Mouse (Mus musculus) heart, adult 8-10 months (tissue): Measurements from ENCODE around the gene Tesmin. TPM values are rescaled to one million over a fixed set of nuclear protein-coding genes. Genes with fewer than 3 reads are reported as not detected.

Experiments used
- DNase-seq: peaks from one replicate; pipeline ENCODE4 v3.0.0; 2022; ENCODE audit warnings: low spot score
- total RNA-seq, 4 experiments: library from RNA; stranded (reverse); gene quantifications; 2 replicates each; pipeline ENCODE4 v1.2.4; 2022

The Tesmin gene
- total RNA-seq, 4 experiments from 2014 or later, result 2.4 to 5.1 (median 3.1) TPM

DNA sequence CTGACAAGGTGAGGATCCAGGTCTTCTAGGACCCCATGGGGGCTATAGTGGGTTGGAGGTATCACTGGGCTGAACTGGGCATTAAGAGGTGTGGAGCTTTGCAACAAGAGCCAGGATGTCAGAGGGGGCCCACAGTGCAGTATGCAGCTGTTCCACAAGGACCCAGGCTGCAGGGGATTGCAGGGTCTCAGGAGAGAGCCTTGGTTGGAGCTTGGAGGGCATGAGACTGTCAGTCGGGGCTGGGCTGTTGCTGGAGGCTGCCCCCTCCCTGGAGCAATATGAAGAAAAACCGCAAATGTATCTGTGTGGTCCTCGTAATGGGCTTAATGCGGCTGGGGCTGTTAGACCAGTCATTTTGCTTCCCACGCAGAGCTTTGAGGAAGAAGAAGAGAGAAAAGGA is 52.0 kb downstream of the Tesmin start:
- no peak for DNase-seq

DNA sequence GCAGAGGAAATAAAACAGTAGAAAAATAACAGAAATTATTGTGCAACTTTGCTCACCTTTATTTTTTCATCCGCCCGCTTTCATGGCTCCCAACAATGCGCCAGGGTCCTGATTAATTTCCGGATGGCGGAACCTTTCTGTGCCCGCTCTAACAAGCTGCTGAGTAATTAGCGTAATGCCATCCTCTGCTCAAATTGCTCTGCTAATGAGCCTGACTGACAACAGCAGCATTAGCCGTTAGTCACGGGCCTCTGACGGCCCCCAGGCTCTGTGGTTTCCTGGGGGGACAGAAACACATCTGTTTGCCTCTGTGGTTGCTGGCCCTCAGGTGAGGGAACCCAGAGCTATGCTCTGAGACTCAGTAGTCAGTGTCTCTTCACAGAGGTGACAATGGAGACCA is 52.4 kb downstream of the Tesmin start:
- no peak for DNase-seq

DNA sequence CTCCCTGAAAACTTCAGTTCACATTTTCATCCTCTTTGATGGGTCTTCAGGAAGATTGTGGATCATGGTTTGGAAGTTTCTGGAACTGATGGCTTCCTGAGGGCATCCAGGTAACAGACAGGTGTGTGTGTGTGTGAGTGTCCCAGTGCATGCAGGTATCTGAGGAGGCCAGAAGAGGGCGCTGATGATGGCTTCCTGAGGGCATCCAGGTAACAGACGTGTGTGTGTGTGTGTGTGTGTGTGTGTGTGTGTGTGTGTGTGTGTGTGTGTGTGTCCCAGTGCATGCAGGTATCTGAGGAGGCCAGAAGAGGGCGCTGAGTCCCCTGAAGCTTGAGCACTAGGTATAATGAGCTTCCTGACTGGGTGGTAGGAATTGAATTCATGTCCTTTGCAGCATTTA is 58.7 kb downstream of the Tesmin start:
- DNase-seq, result no peak

DNA sequence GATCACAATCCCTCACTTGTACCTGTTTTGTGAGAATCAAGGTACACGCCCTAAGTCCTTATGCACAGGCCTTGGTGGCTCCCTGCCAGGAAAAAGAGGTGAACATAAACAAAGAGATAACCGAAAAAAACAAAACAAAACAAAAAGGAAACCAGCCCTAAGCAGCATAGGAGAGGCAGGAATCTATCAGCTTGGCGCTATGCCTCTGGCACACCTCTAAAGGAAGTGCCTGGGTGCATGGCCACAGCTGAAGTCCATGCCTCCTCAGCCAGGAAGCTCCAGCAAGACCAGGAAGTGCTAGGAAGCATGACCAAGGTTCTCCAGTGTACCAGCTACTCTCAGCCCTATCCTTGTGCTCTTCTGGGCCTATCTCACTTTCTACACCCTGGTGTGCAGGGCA is 60.6 kb downstream of the Tesmin start:
- no peak for DNase-seq

DNA sequence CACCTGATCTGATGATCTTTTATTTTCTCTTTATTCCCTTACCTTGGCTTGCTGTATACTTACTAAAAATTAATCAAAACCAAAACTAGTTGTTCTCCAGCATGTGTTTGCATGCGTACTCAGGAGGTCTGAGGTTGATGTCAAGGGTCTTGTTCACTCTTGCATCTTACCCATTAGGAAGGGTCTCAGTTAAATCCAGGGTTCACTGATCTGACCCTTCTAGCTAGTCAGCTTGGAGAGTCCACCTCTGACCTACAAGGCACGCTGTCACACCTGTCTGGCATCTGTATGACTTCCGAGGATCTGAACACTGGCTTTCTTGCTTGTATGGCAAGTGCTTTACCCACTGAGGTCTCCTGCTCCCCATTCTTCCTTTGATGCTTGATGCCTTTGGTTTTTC is 62.1 kb downstream of the Tesmin start:
- no peak for DNase-seq

DNA sequence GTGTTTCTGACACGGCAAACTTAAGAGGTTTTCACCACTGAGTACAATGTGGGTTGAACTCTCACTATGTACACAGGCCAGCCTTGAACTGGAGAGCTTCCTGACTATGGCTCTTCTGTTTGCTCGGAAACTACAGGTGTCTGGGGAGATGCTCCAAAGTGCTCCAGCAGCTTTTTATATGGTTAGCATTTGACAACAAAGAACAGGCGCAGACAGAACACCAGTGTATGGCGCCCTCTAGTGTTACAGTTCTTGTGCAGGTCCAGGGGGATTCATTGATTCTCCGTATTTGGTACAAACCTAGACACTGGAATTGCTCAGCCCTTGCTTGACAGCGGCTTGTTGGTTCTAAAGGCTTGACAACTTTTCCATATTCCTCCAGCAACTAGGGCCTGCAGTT is 62.5 kb downstream of the Tesmin start:
- peak; percentile 76 for DNase-seq

DNA sequence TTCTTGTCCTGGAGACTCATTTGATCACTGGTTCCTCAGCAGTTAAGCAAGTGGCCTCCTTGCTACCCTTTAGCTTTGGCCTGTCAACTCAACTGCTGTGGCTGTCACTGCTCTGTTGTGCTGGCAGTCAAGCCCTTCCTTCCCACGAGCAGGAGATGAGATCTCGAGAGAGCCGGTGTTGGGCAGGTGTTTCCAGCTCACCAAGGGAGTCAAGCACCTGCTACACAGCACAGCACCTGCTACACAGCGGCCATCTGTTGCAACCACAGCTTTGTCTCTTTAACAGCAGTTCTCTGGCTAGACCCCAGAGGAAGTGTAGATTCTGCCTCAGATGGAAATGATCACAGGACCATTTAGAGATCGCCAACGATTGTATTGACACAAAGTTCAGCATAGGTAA is 63.0 kb downstream of the Tesmin start:
- DNase-seq, result no peak

Other genes with a start within 250 kb of the Tesmin start
- 10 to 100 TPM; 83.4 to 88.5 (median 86.9) TPM for gene Mrpl21, start 106.0 kb upstream of the Tesmin start, total RNA-seq
- 1 to 10 TPM; 2.6 to 3.3 (median 3.2) TPM for gene Ighmbp2, start 105.8 kb upstream of the Tesmin start, total RNA-seq
- 10 to 100 TPM; 46.3 to 65.6 (median 57.4) TPM for gene Cpt1a, start 66.5 kb upstream of the Tesmin start, total RNA-seq
- gene Gal, start 25.7 kb downstream of the Tesmin start, total RNA-seq, result not detected
- 10 to 100 TPM; 67.3 to 84.8 (median 74.2) TPM for gene Ppp6r3, start 186.9 kb downstream of the Tesmin start, total RNA-seq